In genomic region chr12:30912048-30912381, GRCm38 (mm10) we compare ENCODE assay signal across 8 mouse cellular contexts. TPM values are rescaled to one million over a fixed set of nuclear protein-coding genes. Genes with fewer than 3 reads are reported as not detected.
DNase-seq lines count a peak whose midpoint lies in the region; ATAC-seq and TF ChIP-seq lines count a peak whose summit lies in the region.

No protein-coding gene starts in this region.

- peak overlapping the region; percentile 62 for H3K9ac ChIP-seq in embryonic facial prominence, embryonic 11.5 days (replicated peaks; ENCODE audit: low read length)
- peak overlapping the region; percentile 92 for H3K9ac ChIP-seq in heart, embryonic 13.5 days
- peak overlapping the region; percentile 80 for H3K9ac ChIP-seq in kidney, postnatal 0 days (ENCODE audit: low read depth, low read length)
- H3K9ac ChIP-seq in liver, embryonic 14.5 days (replicated peaks) = peak overlapping the region; percentile 93

- TF ChIP-seq EP300 in liver, embryonic 14.5 days (IDR thresholded peaks at IDR 0.05; ENCODE audit: low read depth) = no peak

- peaks cover 39% of the 10 kb centered on the region for H3K79me2 ChIP-seq in myocyte (ENCODE audit: control insufficient read depth, insufficient read depth)

- ATAC-seq in embryonic facial prominence, embryonic 11.5 days (replicated peaks; ENCODE audit: insufficient number of reproducible peaks, low FRiP score, low TSS enrichment, low read depth) = peak; percentile 76
- ATAC-seq in heart, embryonic 13.5 days (ENCODE audit: extremely low read depth, insufficient number of reproducible peaks, low FRiP score, low TSS enrichment) = peak; percentile 51
- ATAC-seq in kidney, postnatal 0 days (replicated peaks; ENCODE audit: low FRiP score, low read depth) = peak; percentile 85
- ATAC-seq in liver, embryonic 14.5 days (ENCODE audit: insufficient read depth) = peak; percentile 23

- DNase-seq in 3T3-L1 (ENCODE audit: low read depth, low spot score) (peak; percentile 19), ZHBTc4 (ENCODE audit: low read depth, low spot score) (peak; percentile 39)
- peak; percentile 45 for DNase-seq in embryonic facial prominence, embryonic 11.5 days (ENCODE audit: low spot score)
- DNase-seq in kidney, postnatal 0 days (ENCODE audit: low spot score) = peak; percentile 59
- no peak for DNase-seq in liver, embryonic 14.5 days (ENCODE audit: low read depth in 3 of 3, low spot score in 3 of 3)
- DNase-seq in testis, postnatal 10 days (ENCODE audit: low spot score) = peak; percentile 57

- H3K4me3 ChIP-seq in embryonic facial prominence, embryonic 11.5 days (ENCODE audit: low read depth, low read length) = peak overlapping the region; percentile 74
- H3K4me3 ChIP-seq in heart, embryonic 13.5 days = peak overlapping the region; percentile 77
- H3K4me3 ChIP-seq in kidney, postnatal 0 days (replicated peaks; ENCODE audit: low read depth, low read length) = peak overlapping the region; percentile 71
- H3K4me3 ChIP-seq in liver, embryonic 14.5 days (ENCODE audit: insufficient read depth in 1 of 2, low read depth in 2 of 2, low read length in 2 of 2) = peak overlapping the region; percentile 73 to 94
- peak overlapping the region; percentile 95 for H3K4me3 ChIP-seq in myocyte

- no peak for TF ChIP-seq CTCF in kidney, postnatal 0 days (IDR thresholded peaks at IDR 0.05; ENCODE audit: low read depth)
- TF ChIP-seq CTCF in liver, embryonic 14.5 days (IDR thresholded peaks at IDR 0.05; ENCODE audit: low read depth) = no peak

- no peaks in the 10 kb centered on the region for H3K9me3 ChIP-seq in embryonic facial prominence, embryonic 11.5 days (replicated peaks; ENCODE audit: control insufficient read depth, low read length)
- H3K9me3 ChIP-seq in heart, embryonic 13.5 days = no peaks in the 10 kb centered on the region; the same call in 1 of the 2 replicates
- H3K9me3 ChIP-seq in kidney, postnatal 0 days (replicated peaks; ENCODE audit: low read length) = no peaks in the 10 kb centered on the region
- H3K9me3 ChIP-seq in liver, embryonic 14.5 days (ENCODE audit: control insufficient read depth, low read length) = no peaks in the 10 kb centered on the region

- no peaks in the 10 kb centered on the region for H3K36me3 ChIP-seq in embryonic facial prominence, embryonic 11.5 days (replicated peaks; ENCODE audit: control insufficient read depth, insufficient read depth, low read depth, low read length)
- 0 out of 2 replicates have a peak, but pooled peaks cover 2% of the 10 kb centered on the region for H3K36me3 ChIP-seq in heart, embryonic 13.5 days
- H3K36me3 ChIP-seq in kidney, postnatal 0 days (ENCODE audit: insufficient read depth, low read length) = no peaks in the 10 kb centered on the region
- H3K36me3 ChIP-seq in liver, embryonic 14.5 days (replicated peaks; ENCODE audit: control insufficient read depth, insufficient read depth, low read depth) = peaks cover 8% of the 10 kb centered on the region
- no peaks in the 10 kb centered on the region for H3K36me3 ChIP-seq in myocyte (ENCODE audit: control insufficient read depth, insufficient read depth)

- H3K27me3 ChIP-seq in embryonic facial prominence, embryonic 11.5 days (ENCODE audit: control insufficient read depth, insufficient read depth, low read length) = no peaks in the 10 kb centered on the region
- no peaks in the 10 kb centered on the region; the same call in 1 of the 2 replicates for H3K27me3 ChIP-seq in heart, embryonic 13.5 days (replicated peaks)
- no peaks in the 10 kb centered on the region for H3K27me3 ChIP-seq in kidney, postnatal 0 days (ENCODE audit: insufficient read depth, low read length)
- no peaks in the 10 kb centered on the region for H3K27me3 ChIP-seq in liver, embryonic 14.5 days (ENCODE audit: control insufficient read depth, insufficient read depth, low read length)
- no peaks in the 10 kb centered on the region for H3K27me3 ChIP-seq in myocyte (ENCODE audit: control insufficient read depth, insufficient read depth, insufficient read length)

- peak overlapping the region; percentile 91 for H3K4me2 ChIP-seq in embryonic facial prominence, embryonic 11.5 days (ENCODE audit: low read depth, low read length)
- peak overlapping the region; percentile 97 for H3K4me2 ChIP-seq in heart, embryonic 13.5 days
- H3K4me2 ChIP-seq in kidney, postnatal 0 days (ENCODE audit: low read length) = peak overlapping the region; percentile 95
- H3K4me2 ChIP-seq in liver, embryonic 14.5 days (ENCODE audit: low read depth) = peak overlapping the region; percentile 72
- H3K4me2 ChIP-seq in myocyte (ENCODE audit: low read depth) = peak overlapping the region; percentile 92

- H3K4me1 ChIP-seq in embryonic facial prominence, embryonic 11.5 days (ENCODE audit: control insufficient read depth, insufficient read depth, low read length) = no peaks in the 10 kb centered on the region
- H3K4me1 ChIP-seq in heart, embryonic 13.5 days = peaks cover 14% of the 10 kb centered on the region
- peaks cover 5% of the 10 kb centered on the region; the same call in 1 of the 2 replicates for H3K4me1 ChIP-seq in kidney, postnatal 0 days (replicated peaks; ENCODE audit: insufficient read depth, low read length)
- peaks cover 15 to 28% of the 10 kb centered on the region in 2 experiments for H3K4me1 ChIP-seq in liver, embryonic 14.5 days (replicated peaks; ENCODE audit: control insufficient read depth in 2 of 2, insufficient read depth in 2 of 2, low read length in 1 of 2)

- H3ac ChIP-seq in myocyte (ENCODE audit: control insufficient read depth, insufficient read length) = no peak overlapping the region

- TF ChIP-seq POLR2A in myocyte (IDR thresholded peaks at IDR 0.05; ENCODE audit: insufficient read length, low read depth) = no peak

- no peak overlapping the region for H3K27ac ChIP-seq in embryonic facial prominence, embryonic 11.5 days (replicated peaks; ENCODE audit: low read depth, low read length)
- peak overlapping the region; percentile 39; the same call in 1 of the 2 replicates for H3K27ac ChIP-seq in heart, embryonic 13.5 days (replicated peaks)
- peak overlapping the region; percentile 87 for H3K27ac ChIP-seq in kidney, postnatal 0 days
- H3K27ac ChIP-seq in liver, embryonic 14.5 days = peak overlapping the region; percentile 36

- WGBS in embryonic facial prominence, embryonic 11.5 days = 0% methylated on average over 16 of the region's 19 CpGs
- 0% methylated on average over 19 of the region's 19 CpGs for WGBS in heart, embryonic 13.5 days
- whole genome bisulfite sequencing in kidney, postnatal 0 days = 0% methylated on average over 19 of the region's 19 CpGs
- 0% methylated on average over 19 of the region's 19 CpGs for WGBS in liver, embryonic 14.5 days (ENCODE audit: insufficient replicate concordance)

TF ChIP-seq in myocyte, 11 proteins besides CTCF, POLR2A, EP300 and RAD21:
- no peak for TF ChIP-seq E2F4 (IDR thresholded peaks at IDR 0.05; ENCODE audit: insufficient read depth)

RNA-seq across cellular contexts. Expression of gene Sh3yl1, which starts 0.5 kb away (rescaled TPM):
- 22.0 and 23.2 TPM in 2 replicates for polyA plus RNA-seq in embryonic facial prominence, embryonic 11.5 days (2014; fragmentation: Nextera tagmentation; extraction: Ambion mirVana)
- 7.5 and 8.1 TPM in 2 replicates for polyA plus RNA-seq in heart, embryonic 13.5 days (2015; fragmentation: Nextera tagmentation; extraction: Ambion mirVana)
- 46.1 and 49.5 TPM in 2 replicates for polyA plus RNA-seq in kidney, postnatal 0 days (2015; fragmentation: Nextera tagmentation; extraction: Ambion mirVana)
- polyA plus RNA-seq in liver, embryonic 14.5 days (2012; rRNA removed) = 11.0 and 19.4 TPM in 2 replicates
- polyA plus RNA-seq in liver, embryonic 14.5 days (2014; fragmentation: Nextera tagmentation; extraction: Ambion mirVana) = 31.3 and 37.4 TPM in 2 replicates
- 1.0 TPM for polyA plus RNA-seq in myocyte (2012; fragmentation: generic; extraction: Trizol)

RNA-seq across cellular contexts. Expression of gene Acp1, which starts 0.6 kb away (rescaled TPM):
- 202 and 207 TPM in 2 replicates for polyA plus RNA-seq in embryonic facial prominence, embryonic 11.5 days (2014; fragmentation: Nextera tagmentation; extraction: Ambion mirVana)
- 107 and 129 TPM in 2 replicates for polyA plus RNA-seq in heart, embryonic 13.5 days (2015; fragmentation: Nextera tagmentation; extraction: Ambion mirVana)
- polyA plus RNA-seq in kidney, postnatal 0 days (2015; fragmentation: Nextera tagmentation; extraction: Ambion mirVana) = 153 and 155 TPM in 2 replicates
- polyA plus RNA-seq in liver, embryonic 14.5 days (2012; rRNA removed) = 21.0 and 43.2 TPM in 2 replicates
- polyA plus RNA-seq in liver, embryonic 14.5 days (2014; fragmentation: Nextera tagmentation; extraction: Ambion mirVana) = 349 and 368 TPM in 2 replicates
- polyA plus RNA-seq in myocyte (2012; fragmentation: generic; extraction: Trizol) = 30.9 TPM

RNA-seq across cellular contexts. Expression of gene Alkal2, which starts 27.9 kb away (rescaled TPM):
- 12.7 and 14.4 TPM in 2 replicates for polyA plus RNA-seq in embryonic facial prominence, embryonic 11.5 days (2014; fragmentation: Nextera tagmentation; extraction: Ambion mirVana)
- polyA plus RNA-seq in heart, embryonic 13.5 days (2015; fragmentation: Nextera tagmentation; extraction: Ambion mirVana) = 0.15 and 0.28 TPM in 2 replicates
- 0.43 and 0.58 TPM in 2 replicates for polyA plus RNA-seq in kidney, postnatal 0 days (2015; fragmentation: Nextera tagmentation; extraction: Ambion mirVana)
- polyA plus RNA-seq in liver, embryonic 14.5 days (2012; rRNA removed) = not detected in 2 replicates
- not detected in 2 replicates for polyA plus RNA-seq in liver, embryonic 14.5 days (2014; fragmentation: Nextera tagmentation; extraction: Ambion mirVana)
- not detected for polyA plus RNA-seq in myocyte (2012; fragmentation: generic; extraction: Trizol)

Comparison
In these comparisons a context has a peak if more than half of its experiments do, and no peak if none do; other contexts are left out.
1. DNase-seq: peak in 3T3-L1 (single experiment), ZHBTc4 (single experiment), embryonic facial prominence, embryonic 11.5 days (single experiment), kidney, postnatal 0 days (single experiment) and testis, postnatal 10 days (single experiment); none in liver, embryonic 14.5 days (0 of 3).
2. ATAC-seq: peak in every context shown above with its lines; median percentile 85 in kidney, postnatal 0 days; 76 in embryonic facial prominence, embryonic 11.5 days; 51 in heart, embryonic 13.5 days; 23 in liver, embryonic 14.5 days.
3. Peak in every context shown above with its lines, with median percentiles within 50 percentile points of each other: H3K4me2 ChIP-seq, H3K4me3 ChIP-seq and H3K9ac ChIP-seq.